Mouse (Mus musculus) neural tube, embryonic 14.5 days (tissue): ENCODE results near the gene N4bp2l2. TPM values are rescaled to one million over a fixed set of nuclear protein-coding genes. Genes with fewer than 3 reads are reported as not detected.

ENCODE experiments used
- ATAC-seq: fragments of 200-750 bp; cut with Nextera tagmentation; 2 replicates; pipeline ENCODE4 v1.8.0; 2017; ENCODE audit warnings: low read depth, mild to moderate bottlenecking, moderate TSS enrichment, moderate library complexity
- H3K27ac ChIP-seq: fragments of 300-500 bp; sonication (generic); 2 replicates; pipeline ENCODE4 v1.5.1; 2014; ENCODE audit warnings: low read depth, mild to moderate bottlenecking, control low read depth, low read length, moderate library complexity, mixed read lengths
- H3K27me3 ChIP-seq: fragments of 300-500 bp; sonication (generic); 2 replicates; pipeline ENCODE4 v1.6.1; 2014; ENCODE audit warnings: low read length; ENCODE audit not compliant: control insufficient read depth, insufficient read depth
- H3K36me3 ChIP-seq: fragments of 300-500 bp; sonication (generic); 2 replicates; pipeline ENCODE4 v1.6.1; 2014; ENCODE audit warnings: low read length, mixed read lengths; ENCODE audit not compliant: control insufficient read depth, insufficient read depth
- H3K4me1 ChIP-seq: fragments of 300-500 bp; sonication (generic); 2 replicates; pipeline ENCODE4 v1.6.1; 2014; ENCODE audit warnings: low read length; ENCODE audit not compliant: control insufficient read depth, insufficient read depth
- H3K4me2 ChIP-seq: fragments of 300-500 bp; sonication (generic); 2 replicates; pipeline ENCODE4 v1.6.1; 2014; ENCODE audit warnings: mild to moderate bottlenecking, low read depth, low read length, control low read depth
- H3K4me3 ChIP-seq: fragments of 300-500 bp; sonication (generic); 2 replicates; pipeline ENCODE4 v1.5.1; 2014; ENCODE audit warnings: low read depth, low read length, control low read depth, mixed read lengths
- H3K9ac ChIP-seq: fragments of 300-500 bp; sonication (generic); replicated peaks from 2 replicates; pipeline ENCODE4 v1.6.1; 2014; ENCODE audit warnings: low read depth, mild to moderate bottlenecking, control low read depth, low read length, mixed read lengths
- H3K9me3 ChIP-seq: fragments of 300-500 bp; sonication (generic); 2 replicates; pipeline ENCODE4 v1.6.1; 2016; ENCODE audit warnings: low read length; ENCODE audit not compliant: control insufficient read depth
- WGBS: fragments of 180-500 bp; shearing (Covaris S2); extraction: QIAGEN DNeasy Blood & Tissue Kit; methylation state at CpG from one replicate; pipeline ENCODE4 v1.1.7; 2014; 5-methylcytosine and 5-hydroxymethylcytosine counted together
- polyA plus RNA-seq: library from polyadenylated mRNA; unstranded; fragments of >200 nt; fragmentation: Nextera tagmentation; extraction: Ambion mirVana; gene quantifications from 2 replicates; pipeline ENCODE4 v1.2.1, GENCODE M21; 2014

The N4bp2l2 gene
- polyA plus RNA-seq, 1 experiment from 2014 or later: 45.4 TPM

DNA sequence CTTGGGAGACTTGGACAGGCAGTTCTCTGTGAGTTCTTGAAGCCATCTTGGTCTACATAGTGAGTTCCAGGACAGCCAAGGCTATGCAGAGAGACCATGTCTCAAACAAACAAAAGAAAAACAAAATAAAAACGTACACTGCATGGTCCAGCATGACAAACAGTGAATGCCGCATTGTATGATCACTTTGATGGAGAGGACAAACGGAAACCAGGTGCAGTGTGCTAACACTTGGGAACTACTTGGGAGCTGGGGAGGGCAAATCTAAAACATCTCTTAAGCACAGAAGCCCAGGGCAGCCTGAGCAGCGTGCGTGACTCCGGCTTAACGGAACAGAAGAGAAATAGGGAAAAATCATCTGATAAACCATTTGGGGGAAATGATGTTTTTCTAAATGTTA, 68.9 kb downstream of the N4bp2l2 start, which contains the start of gene N4bp2l1:
TSS of gene N4bp2l1 (minus strand) at position 101 of the 400 bp plus-strand sequence.
- Histone ChIP-seq H3K4me1 (peaks cover 10% of the 10 kb centered on the region), H3K4me3 (no peak within 1 kb of the TSS), H3K9ac (no peak within 1 kb of the TSS), H3K36me3 (no peaks in the 10 kb centered on the region), H3K27ac (no peak within 1 kb of the TSS), H3K27me3 (peaks cover 19% of the 10 kb centered on the region), H3K9me3 (no peaks in the 10 kb centered on the region), H3K4me2 (no peak within 1 kb of the TSS)
- no peak for ATAC-seq
- 89% methylated on average over 7 of the region's 7 CpGs for WGBS

DNA sequence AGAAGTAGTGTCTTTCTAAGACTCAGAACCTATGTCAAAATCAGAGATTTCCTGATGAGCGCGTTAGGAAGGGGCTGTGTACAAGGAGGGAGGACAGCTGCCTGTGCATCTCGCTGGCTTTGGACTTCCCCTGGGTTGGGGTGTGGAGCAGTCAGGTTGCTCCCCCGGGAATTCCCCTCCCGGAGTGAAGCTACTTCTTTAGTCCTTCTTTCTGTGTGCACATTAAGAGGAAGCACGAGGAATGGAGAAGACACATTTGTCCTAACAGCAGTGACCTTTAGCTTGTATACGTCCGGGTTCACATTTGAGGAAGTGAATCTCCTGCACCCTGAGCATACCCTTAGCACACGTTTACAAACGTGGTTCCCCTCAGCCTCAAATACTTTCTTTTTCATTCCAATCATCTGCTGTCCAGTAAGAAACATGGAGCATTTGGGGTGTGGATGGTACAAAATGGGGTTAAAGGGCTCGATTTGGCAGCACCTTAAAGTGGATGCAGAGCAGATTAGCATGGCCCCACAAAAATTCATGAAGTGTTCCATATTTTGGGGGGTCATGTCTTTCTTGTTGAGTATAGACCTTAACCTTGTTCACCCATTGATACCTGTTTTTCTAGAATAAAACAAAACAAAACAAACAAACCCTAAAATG, 70.5 kb downstream of the N4bp2l2 start:
- 51% methylated on average over 11 of the region's 11 CpGs for WGBS
- no peak overlapping the region for H3K9ac ChIP-seq
- no peaks in the 10 kb centered on the region for H3K36me3 ChIP-seq
- peaks cover 21% of the 10 kb centered on the region for H3K27me3 ChIP-seq
- H3K27ac ChIP-seq: no peak overlapping the region
- H3K9me3 ChIP-seq: no peaks in the 10 kb centered on the region
- H3K4me3 ChIP-seq: no peak overlapping the region
- no peak overlapping the region for H3K4me2 ChIP-seq
- no peak for ATAC-seq
- peaks cover 4% of the 10 kb centered on the region for H3K4me1 ChIP-seq

DNA sequence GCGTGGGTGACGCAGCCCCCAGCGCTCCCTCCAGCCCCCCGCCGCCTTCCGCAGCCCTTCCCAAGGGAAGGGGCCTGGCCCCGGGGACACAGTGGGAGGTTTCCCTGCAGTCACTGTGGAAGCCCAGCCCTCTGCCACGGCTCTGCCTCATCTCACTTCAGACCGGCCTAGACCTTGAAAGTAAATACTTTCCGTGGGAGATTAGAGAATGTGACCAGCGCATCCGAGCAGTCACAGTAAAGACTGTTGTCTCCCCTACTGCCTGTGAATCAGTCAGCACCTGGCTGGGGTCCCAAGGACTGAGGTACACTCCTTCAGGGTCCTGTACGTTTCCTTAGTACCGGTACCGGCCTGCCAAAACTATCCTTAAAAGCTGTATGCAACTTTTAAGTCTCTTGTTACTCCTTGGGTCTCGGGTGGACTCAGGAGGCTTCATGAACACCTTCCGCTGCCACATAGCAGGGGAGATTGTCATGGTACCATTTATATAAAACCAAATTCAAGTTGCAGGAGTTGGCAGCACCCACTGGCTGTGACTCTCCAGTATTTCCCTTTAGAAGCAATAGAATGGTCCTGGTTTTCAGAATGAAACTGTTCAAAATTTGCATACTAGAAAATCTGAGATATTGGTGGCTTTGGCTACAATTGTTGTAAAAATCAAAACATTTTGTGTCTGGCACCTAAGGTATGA, 71.2 kb downstream of the N4bp2l2 start:
- ATAC-seq: no peak; the same call in 1 of the 2 replicates
- Histone ChIP-seq H3K9me3 (no peaks in the 10 kb centered on the region), H3K27ac (no peak overlapping the region), H3K4me3 (peak overlapping the region; percentile 84), H3K36me3 (no peaks in the 10 kb centered on the region), H3K9ac (peak overlapping the region; percentile 68), H3K4me2 (peak overlapping the region; percentile 98), H3K4me1 (peaks cover 4% of the 10 kb centered on the region), H3K27me3 (peaks cover 21% of the 10 kb centered on the region)
- 6% methylated on average over 17 of the region's 17 CpGs for WGBS

DNA sequence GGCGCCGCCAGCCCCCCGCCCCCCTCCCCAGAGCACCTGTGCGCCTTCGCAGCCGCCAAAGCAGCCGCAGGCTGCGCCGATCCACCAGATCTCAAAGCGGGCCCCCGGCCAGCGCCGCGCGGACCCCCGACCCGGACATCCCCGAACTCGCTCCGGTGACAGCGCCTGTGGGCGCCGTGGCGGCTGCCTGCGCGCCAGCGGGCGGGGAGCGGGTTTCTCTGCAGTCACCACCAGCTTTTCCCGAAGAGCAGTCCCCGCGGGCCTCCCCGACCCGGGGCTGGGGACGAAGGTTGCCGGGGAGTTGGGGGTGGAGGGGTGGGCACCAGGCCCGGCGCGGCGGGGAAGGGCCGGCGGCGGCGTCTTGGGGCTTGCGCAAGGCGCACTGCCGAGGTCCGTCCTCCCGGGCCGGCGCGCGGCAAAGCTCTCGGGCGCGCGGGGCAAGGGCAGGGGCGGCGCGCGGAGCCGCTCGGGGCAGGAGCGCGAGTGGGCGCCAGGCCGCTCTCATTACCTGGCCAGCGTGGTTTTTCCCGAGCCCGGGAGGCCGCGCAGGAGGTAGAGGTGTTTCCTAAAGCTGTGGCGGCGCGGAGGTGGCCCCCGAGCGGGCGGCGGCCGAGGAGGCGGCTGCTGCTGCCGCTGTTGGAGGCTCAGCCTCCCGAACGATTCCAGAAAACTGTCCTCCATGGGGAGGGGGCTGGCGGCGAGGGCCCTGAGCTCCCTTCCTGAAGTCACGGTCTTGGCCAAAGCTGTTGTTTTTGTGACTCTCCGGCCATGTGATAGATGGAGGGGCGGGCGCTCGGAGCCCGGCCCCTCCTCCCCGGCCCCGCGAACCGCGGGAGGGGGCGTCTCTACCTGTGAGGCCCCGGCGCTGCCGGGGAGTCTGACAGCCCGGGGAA, 72.0 kb downstream of the N4bp2l2 start:
- Histone ChIP-seq H3K4me1 (peaks cover 4% of the 10 kb centered on the region), H3K9me3 (no peaks in the 10 kb centered on the region), H3K36me3 (no peaks in the 10 kb centered on the region), H3K4me3 (peak overlapping the region; percentile 84), H3K4me2 (peak overlapping the region; percentile 98), H3K27me3 (peaks cover 21% of the 10 kb centered on the region), H3K27ac (no peak overlapping the region), H3K9ac (peak overlapping the region; percentile 68)
- peak; percentile 81 for ATAC-seq
- WGBS: under 1% methylated on average over 94 of the region's 102 CpGs

DNA sequence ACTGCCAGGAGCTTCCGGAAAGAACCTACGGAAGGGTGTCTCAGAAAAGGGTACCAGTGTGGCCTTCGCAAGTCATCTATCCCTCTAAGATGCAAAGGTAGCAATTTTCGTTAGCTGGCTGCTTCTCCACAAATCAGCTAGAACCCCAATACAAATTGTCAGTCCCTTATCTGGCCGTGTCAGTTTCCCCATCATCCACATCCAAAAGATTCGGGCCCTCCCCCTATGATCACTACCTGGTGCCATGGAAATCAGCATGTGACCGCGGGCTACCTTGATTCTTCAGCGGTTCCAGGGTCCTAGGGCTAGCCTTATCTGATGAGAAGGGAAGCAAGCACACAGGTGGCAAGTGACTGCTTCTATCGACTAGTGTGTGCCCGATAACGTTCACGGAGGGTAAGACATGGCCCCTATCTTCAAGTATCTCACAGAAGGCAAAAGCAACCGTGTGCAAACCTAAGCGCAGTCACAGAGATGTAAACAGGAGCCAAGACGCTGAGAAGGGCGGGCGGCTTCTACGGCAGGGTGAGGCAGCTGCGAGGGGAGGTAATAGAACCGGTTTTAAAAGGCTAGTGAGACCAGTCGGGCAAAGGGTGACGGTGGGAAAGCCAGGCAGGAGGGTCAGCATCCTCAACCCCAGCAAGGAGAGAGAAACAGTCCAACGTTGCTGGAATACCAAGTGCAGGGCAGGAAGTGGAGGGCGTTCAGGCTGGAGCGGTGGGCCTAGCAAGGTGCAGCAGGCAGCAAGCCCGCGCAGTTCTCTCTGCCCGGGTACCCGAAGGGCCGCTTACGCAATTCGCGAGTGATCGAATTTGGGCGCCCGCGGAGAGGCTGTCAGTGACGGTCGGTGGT, 72.9 kb downstream of the N4bp2l2 start:
- Histone ChIP-seq H3K36me3 (no peaks in the 10 kb centered on the region), H3K4me3 (peak overlapping the region; percentile 84), H3K27ac (no peak overlapping the region), H3K4me1 (peaks cover 4% of the 10 kb centered on the region), H3K9me3 (no peaks in the 10 kb centered on the region), H3K9ac (peak overlapping the region; percentile 68), H3K4me2 (peak overlapping the region; percentile 98), H3K27me3 (peaks cover 21% of the 10 kb centered on the region)
- WGBS: 10% methylated on average over 40 of the region's 40 CpGs
- ATAC-seq: peak; percentile 47; the same call in 1 of the 2 replicates

DNA sequence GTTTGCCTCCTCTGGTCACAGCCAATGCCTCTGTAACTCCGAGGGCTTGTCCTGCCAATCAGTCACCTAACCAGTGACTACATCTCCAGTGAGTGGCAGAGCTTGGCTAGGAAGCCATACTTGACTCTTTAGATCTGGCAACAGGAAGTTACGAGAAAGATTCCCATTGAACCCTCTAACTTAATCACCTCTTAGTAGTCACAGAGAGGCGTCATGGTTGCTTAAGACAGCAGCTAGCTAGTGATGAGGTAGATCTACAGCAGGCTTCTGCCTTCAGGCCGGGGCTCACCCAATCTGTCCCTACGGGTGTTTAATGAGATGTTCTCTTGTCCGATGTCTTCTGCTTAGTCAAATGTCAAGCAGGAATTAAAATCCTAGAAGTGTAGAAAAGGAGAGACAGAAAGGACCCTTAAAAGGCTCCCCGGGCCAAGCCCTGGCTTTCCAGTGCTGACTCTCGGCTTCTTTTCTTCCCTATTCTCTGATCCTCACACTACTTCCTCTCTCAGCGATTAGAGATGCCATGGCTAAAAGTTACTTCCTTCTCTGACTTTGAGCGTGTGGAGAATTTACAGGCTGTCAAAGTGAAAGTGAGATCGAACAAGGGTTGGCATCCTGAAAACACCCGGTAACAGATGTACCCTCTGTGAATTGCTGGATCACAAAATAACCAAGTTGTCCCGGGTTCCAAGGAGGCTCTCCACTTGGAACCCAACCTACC, 73.6 kb downstream of the N4bp2l2 start:
- Histone ChIP-seq H3K9me3 (no peaks in the 10 kb centered on the region), H3K27ac (no peak overlapping the region), H3K4me3 (no peak overlapping the region), H3K4me1 (peaks cover 4% of the 10 kb centered on the region), H3K9ac (no peak overlapping the region), H3K27me3 (peaks cover 21% of the 10 kb centered on the region), H3K36me3 (no peaks in the 10 kb centered on the region), H3K4me2 (peak overlapping the region; percentile 98; the same call in 1 of the 2 replicates)
- 78% methylated on average over 13 of the region's 13 CpGs for WGBS
- no peak for ATAC-seq

DNA sequence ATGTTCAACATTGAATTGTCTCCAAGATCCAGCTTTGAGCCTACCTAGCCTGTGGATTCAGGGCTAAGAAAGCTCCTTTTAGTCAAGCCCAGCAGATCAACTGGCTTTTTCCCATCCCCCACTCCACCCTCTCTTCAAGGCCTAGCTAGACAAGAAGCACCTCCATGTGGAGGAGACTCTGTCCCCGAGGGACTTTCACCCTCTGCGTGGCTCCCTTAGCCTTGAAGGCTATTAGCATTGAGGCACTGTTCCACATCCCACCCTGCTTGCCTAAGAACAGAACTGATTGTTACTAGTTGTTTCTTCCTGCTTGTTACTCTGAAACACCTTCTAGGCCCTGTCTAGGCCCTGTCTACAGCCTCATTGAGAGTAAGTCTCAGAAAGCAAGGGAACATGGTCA, 76.0 kb downstream of the N4bp2l2 start:
- H3K9ac ChIP-seq: no peak overlapping the region
- H3K9me3 ChIP-seq: no peaks in the 10 kb centered on the region
- WGBS: 61% methylated on average over 2 of the region's 2 CpGs
- H3K36me3 ChIP-seq: no peaks in the 10 kb centered on the region
- no peak overlapping the region for H3K4me3 ChIP-seq
- no peak for ATAC-seq
- peaks cover 4% of the 10 kb centered on the region for H3K4me1 ChIP-seq
- no peak overlapping the region for H3K27ac ChIP-seq
- peaks cover 16% of the 10 kb centered on the region for H3K27me3 ChIP-seq
- no peak overlapping the region for H3K4me2 ChIP-seq

DNA sequence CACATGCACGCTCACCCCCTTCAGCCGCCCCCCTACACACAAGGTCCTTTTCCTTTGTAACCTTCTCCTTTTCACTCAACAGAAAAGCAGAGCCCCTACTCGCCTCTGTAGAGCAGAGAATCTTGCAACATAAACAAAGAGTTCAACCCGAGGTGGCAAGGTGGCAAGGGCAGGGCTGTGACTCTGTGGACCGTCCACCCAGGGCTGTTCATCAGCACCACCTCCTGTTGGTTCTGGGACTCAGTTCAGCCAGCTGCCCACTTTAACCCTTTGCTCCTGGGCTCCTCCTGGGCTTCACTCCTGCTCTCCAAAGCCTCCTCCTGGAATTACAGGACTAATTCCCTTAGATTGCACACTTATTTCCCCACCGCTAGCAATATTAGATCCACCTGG, 81.7 kb downstream of the N4bp2l2 start:
- H3K9ac ChIP-seq: no peak overlapping the region
- no peak overlapping the region for H3K4me2 ChIP-seq
- no peaks in the 10 kb centered on the region for H3K4me1 ChIP-seq
- no peak for ATAC-seq
- WGBS: 56% methylated on average over 6 of the region's 6 CpGs
- no peaks in the 10 kb centered on the region for H3K36me3 ChIP-seq
- H3K27me3 ChIP-seq: no peaks in the 10 kb centered on the region
- no peak overlapping the region for H3K27ac ChIP-seq
- no peak overlapping the region for H3K4me3 ChIP-seq
- no peaks in the 10 kb centered on the region for H3K9me3 ChIP-seq
